Mouse (Mus musculus) urinary bladder, adult 2 months (tissue): ENCODE measurements around the gene Pmel. TPM values are rescaled to one million over a fixed set of nuclear protein-coding genes. Genes with fewer than 3 reads are reported as not detected.
"Not testable (repeated sequence)": the region's sequence is repeated elsewhere in the genome, so short reads cannot be mapped to it uniquely, and the experiment has no call there.

Experiments
- DNase-seq: peaks from one replicate; pipeline ENCODE4 v3.0.0; 2022; ENCODE audit warnings: low spot score
- polyA plus RNA-seq: library from polyadenylated mRNA; depleted of rRNA; stranded (reverse); fragments of >200 nt; gene quantifications from 2 replicates; pipeline ENCODE4 v1.2.3, GENCODE M21; 2012

Gene Pmel
- polyA plus RNA-seq, 1 experiment, result 0.95 TPM

DNA sequence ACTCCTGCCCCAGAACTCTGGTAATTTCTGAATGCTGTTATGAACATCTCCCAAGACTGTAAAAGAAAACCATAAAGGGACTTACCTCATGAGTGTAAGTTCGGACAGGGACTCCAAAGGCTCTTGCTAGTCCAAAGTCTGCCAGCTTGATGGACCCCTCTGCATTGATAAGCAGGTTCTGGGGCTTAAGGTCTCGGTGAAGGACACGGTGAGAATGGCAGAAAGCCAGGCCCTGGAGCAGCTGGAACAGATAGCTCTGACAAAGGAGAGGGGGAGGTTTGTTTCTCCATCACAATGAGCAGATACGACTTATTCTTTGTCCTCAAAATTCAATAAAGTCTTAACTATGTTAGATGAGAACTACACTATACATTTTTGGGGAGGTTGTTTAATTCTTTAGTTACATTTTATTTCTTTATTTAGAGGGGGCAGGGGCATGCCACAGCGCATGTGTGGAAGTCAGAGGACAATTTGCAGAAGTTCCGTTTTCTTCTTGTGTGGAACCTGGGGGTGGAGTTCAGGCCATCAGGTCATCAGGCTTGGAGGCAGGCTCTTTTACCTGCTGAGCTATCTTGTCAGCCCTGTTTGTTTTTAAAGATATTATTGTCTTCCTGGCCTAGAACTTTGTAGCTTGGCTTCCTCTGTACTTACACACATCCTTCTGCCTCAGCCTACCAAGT lies 1.5 kb upstream of the Pmel start:
- DNase-seq, result no peak

- DNase-seq, result peak; percentile 83
Measured at GRCm38 (mm10) chr10:128704491-128705316, 709 bp downstream of the Pmel start, which contains the start of gene Cdk2. TSS of gene Cdk2 (minus strand) at chr10:128705031.

DNA sequence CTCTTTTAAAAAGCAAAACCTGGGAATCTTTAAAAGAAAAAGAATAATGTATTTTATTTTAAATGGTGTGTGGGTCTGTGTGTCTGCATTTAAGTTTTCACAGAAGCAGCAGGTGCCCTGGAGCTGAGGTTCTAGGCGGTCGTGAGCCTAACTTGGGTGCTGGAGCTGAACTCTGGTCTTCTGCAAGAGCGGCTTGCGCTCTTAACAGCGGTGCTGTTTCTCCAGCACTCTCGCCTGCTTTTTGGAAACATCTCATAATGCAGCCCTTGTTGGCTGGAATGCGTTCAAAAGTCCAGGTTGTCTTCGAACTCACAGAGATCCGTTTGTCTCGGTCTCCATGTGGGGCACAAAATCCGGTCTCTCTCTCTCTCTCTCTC lies 1.3 kb downstream of the Pmel start:
- no peak for DNase-seq

- DNase-seq, result not testable (repeated sequence)
Measured at GRCm38 (mm10) chr10:128711318-128711717, 7.3 kb downstream of the Pmel start.

DNA sequence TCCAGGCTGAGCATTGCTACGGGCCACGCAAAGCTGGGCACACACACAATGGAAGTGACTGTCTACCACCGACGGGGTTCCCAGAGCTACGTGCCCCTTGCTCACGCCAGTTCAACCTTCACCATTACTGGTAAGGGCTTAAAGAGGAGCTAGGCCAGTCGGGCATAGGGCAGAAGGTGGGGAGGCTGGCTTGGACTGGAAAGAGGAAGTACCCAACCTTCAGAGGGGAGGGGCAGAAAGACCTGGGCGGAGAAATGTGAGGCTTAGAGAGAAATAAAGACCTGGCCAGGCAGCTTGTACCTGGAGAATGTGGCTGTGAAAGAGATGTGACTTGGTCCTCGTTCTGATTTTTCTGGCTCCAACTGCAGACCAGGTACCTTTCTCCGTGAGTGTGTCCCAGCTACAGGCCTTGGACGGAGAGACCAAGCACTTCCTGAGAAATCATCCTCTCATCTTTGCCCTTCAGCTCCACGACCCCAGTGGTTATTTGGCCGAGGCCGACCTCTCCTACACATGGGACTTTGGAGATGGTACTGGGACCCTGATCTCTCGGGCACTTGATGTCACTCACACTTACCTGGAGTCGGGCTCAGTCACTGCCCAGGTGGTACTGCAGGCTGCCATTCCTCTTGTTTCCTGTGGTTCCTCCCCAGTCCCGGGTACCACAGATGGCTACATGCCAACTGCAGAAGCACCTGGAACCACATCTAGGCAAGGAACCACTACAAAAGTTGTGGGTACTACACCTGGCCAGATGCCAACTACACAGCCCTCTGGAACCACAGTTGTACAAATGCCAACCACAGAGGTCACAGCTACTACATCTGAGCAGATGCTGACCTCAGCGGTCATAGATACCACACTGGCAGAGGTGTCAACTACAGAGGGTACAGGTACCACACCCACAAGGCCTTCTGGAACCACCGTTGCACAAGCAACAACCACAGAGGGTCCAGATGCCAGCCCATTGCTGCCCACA lies 11.9 kb downstream of the Pmel start:
- no peak for DNase-seq

- DNase-seq, result not testable (repeated sequence)
Measured at GRCm38 (mm10) chr10:128725466-128725865, 21.5 kb downstream of the Pmel start.

- no peak for DNase-seq
Measured at GRCm38 (mm10) chr10:128728059-128728458, 24.1 kb downstream of the Pmel start.

DNA sequence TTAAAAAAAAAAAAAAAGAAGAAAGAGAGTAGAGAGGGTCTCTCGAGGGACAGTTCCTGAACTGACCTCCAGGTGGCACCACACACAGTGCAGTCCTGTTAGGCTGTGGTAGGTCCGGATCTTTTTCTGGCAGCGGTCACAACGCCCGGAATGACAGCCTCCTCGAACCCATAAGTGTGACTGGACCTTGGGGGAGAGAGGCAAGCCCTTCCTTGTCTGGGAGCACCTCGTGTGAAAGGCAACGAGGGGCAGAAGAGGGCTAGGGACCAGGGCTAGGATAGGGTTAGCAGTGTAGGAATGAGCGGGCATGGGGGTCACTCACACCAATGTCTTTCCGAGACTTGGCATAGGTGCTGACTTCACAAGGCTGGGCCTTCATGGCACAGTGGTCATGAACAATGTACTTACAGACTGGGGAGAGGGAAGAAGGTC lies 27.0 kb downstream of the Pmel start:
- no peak for DNase-seq

- DNase-seq, result no peak
Measured at GRCm38 (mm10) chr10:128731992-128732391, 28.0 kb downstream of the Pmel start.

DNA sequence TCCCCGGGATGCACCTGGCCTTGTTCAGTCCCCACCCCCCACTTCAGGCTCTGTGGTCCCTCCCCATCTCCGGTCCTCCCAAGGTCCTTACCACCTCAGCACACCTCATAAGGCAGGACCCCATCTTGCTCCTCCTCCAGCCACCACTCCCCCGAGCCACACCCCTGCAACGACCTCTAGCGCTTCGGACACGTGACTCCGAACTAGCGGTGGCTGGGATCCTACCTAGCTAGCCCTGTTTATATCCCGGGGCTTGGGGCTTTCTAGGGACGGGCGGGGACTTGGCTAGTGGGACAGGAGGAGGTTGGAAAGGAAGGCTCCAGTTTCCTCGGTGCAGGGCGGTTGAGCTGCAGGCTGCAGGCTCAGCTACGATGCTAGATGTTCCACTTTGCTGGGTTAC lies 33.4 kb downstream of the Pmel start:
- DNase-seq, result no peak

- no peak for DNase-seq
Measured at GRCm38 (mm10) chr10:128740296-128740695, 36.3 kb downstream of the Pmel start.

GRCm38 (mm10) chr10:128742616-128743015 lies 38.6 kb downstream of the Pmel start:
- no peak for DNase-seq

DNA sequence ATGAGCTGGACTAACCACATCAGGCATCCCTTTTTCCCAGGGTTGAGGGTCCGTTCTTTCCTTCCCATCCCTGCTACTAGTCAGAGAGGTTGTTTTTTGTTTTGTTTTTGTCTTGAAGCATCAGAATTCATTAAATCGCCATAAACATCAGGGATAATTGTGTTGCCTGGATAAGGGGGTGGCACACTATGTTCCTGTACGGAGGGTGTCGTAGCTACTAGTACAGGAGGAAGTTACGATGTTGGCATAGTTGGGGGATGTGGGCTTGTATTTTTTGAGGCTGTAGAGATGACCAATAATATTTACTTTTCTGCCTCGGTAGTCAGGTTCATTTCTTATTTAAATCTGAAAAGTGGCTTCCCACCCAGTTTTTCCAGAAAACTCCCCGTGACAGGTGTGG lies 39.2 kb downstream of the Pmel start:
- DNase-seq, result no peak

DNA sequence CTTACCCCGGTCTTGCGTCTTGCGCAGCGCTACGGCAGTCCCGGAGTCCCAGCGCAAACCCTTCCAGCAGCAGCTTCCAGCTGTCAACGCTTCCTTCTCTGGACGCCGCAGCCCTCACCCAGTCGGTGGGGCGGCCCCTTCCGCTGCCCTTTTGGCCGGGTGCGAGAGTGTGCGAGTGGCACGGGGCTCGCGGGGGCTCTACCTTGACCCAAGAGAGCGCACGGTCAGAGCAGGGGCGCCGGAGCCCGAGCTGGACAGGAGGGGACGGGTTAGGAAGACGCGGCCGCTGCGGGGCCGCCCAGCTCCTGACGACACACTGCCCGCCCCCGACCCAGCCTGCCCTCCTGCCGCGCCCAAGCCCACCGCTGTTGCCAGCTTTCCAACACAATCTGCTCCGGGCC lies 39.8 kb downstream of the Pmel start:
- peak; percentile 71 for DNase-seq

- no peak for DNase-seq
Measured at GRCm38 (mm10) chr10:128744211-128744610, 40.2 kb downstream of the Pmel start.

DNA sequence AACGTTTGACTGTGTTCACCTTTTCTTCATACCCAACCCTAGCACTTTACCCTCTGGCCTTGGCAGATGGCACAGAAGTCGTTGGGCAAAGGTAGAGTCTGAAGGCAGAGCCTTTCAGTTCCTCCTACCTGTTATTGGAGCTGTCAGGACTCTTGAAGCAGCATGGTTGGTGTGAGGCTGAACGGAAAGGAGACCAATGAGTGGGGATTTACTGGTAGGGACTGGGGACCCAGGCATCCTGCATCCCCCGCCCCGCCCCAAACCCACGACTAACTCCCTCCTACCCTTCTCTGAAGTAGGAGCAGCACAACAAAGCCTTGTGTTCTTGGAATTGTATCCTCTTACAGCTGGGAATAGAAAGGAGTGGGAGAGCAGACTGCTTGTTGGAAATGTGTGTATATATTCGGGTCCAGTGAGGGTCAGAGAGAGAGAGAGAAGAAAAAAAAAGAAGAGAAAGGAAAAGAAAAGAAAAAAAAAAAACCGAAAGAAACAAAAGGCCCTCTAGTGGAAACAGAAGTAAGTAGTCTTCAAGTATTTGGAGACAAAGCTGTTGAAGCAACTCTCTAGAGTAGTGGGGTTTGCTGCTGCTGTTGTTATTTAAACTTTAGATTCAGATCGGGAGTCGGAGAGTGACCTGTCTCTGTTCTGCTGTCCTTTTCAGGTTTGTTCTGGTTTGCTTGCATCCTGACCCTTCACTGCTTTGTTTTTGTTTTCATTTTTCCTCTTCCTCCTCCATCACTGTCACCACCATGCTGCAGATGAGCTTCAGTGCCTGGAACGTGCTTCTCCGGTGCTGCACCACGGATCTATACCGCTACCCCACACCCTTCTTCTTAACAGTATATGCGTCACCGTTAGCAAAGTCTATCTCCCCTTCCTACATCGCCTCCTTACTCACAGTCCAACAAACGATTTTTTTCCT lies 40.9 kb downstream of the Pmel start, which contains the start of gene Dgka:
Gene Dgka, minus strand, starts transcription at position 176 of the 922 bp plus-strand sequence.
- DNase-seq, result no peak

DNA sequence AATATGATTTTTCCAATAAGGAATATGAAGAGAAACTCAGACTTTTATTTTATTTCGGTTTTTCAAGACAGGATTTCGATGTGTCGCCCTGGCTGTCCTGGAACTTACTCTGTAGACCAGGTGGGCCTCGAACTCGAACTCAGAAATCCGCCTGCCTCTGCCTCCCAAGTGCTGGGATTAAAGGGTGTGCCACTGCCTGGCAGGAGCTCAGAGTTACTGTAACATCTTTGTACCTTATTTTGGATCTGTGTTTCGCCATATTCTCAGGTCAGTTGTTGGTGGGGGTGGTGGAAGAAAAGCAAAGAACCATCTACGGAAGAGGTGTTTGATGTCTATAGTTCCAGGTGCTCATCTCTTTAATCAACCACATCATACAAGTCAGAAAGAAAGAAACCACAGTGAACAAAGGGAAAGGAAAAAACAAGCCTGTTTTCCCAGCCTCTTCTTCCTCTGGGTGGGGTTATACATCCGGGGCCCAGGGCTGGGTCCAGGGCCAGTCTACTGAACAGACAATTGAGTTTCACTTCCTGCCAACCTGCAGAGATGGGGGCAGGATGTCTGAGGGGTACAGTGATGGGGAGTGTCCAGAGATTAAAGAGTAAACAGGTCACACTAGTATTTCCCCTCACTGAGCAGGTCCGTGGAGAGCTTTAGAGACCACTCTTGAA lies 42.1 kb downstream of the Pmel start:
- no peak for DNase-seq

DNA sequence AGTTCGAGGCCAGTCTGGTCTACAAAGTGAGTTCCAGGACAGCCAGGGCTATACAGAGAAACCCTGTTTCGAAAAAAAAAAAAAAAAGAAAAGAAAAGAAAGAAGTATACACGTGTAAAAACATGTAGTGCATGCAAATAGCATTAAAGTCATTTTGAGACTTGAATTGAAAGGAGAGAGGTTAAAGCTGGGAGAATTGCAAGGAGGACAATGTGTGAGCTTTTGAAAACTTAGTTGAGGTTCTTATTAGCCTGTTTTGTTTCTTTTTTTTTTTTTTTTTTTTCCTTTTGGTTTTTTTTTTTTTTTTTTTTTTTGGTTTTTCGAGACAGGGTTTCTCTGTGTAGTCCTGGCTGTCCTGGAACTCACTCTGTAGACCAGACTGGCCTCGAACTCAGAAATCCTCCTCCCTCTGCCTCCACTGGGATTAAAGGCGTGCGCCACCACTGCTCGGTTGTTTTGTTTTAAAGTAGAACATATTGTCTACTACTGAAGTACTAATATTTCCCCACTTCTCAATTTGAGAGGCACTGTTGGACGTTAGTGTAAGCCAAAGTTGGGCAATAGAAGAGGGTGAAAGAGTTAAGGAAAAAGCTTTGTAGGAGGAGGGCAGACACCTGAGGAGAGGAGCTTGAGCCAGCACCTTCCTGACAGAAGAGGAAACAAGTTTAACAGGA lies 43.1 kb downstream of the Pmel start:
- no peak for DNase-seq

- peak; percentile 69 for DNase-seq
Measured at GRCm38 (mm10) chr10:128747646-128748251, 43.8 kb downstream of the Pmel start, which contains the start of gene Pym1. TSS of gene Pym1 (plus strand) at chr10:128747889.
